16 mouse cellular contexts compared by ENCODE assay signal in genomic region chr10:109976351-109976750, GRCm38 (mm10).
"Had no signal": no experiment of that assay in that cellular context is flagged by ENCODE, and none has a peak within 500 bp of the region (broad histone marks: within the 10 kb centered on the region; RNA-seq: fewer than 3 reads in every experiment).

No protein-coding gene starts in this region.

- H3K9ac ChIP-seq: lung, embryonic 14.5 days; midbrain, embryonic 12.5 days; neural tube, embryonic 12.5 days; stomach, embryonic 15.5 days had no signal

- H3K4me3 ChIP-seq: midbrain, embryonic 10.5 days; midbrain, embryonic 12.5 days; neural tube, embryonic 12.5 days; stomach, embryonic 15.5 days had no signal

- H3K4me2 ChIP-seq: lung, embryonic 14.5 days; midbrain, embryonic 12.5 days; neural tube, embryonic 12.5 days; stomach, embryonic 15.5 days had no signal

- ATAC-seq: midbrain, embryonic 16.5 days had no signal

- H3K27me3 ChIP-seq: midbrain, embryonic 12.5 days; neural tube, embryonic 12.5 days; stomach, embryonic 15.5 days had no signal

- H3K27ac ChIP-seq: macrophage; midbrain, embryonic 10.5 days; midbrain, embryonic 12.5 days; neural tube, embryonic 12.5 days; stomach, embryonic 15.5 days; stomach, postnatal 0 days had no signal

- H3K36me3 ChIP-seq: midbrain, embryonic 10.5 days; midbrain, embryonic 12.5 days; neural tube, embryonic 12.5 days; stomach, embryonic 15.5 days had no signal

- DNase-seq: lung, adult 18-20 months; lung, embryonic 14.5 days; lung, postnatal 10 days; lung, postnatal 36 days; midbrain, embryonic 14.5 days; right cerebral cortex, postnatal 14 days; thymus, adult 2 months; thymus, postnatal 25 days; thymus, postnatal 4 days had no signal

- H3K4me1 ChIP-seq: midbrain, embryonic 10.5 days; midbrain, embryonic 12.5 days; neural tube, embryonic 12.5 days; stomach, embryonic 15.5 days had no signal

- H3K9me3 ChIP-seq: midbrain, embryonic 10.5 days; midbrain, embryonic 12.5 days; neural tube, embryonic 12.5 days; stomach, embryonic 15.5 days had no signal
